Mouse (Mus musculus): Measurements from ENCODE around the gene Cul3. TPM values are rescaled to one million over a fixed set of nuclear protein-coding genes. Genes with fewer than 3 reads are reported as not detected.

Gene Cul3
- 149 TPM for total RNA-seq (2023)

DNA sequence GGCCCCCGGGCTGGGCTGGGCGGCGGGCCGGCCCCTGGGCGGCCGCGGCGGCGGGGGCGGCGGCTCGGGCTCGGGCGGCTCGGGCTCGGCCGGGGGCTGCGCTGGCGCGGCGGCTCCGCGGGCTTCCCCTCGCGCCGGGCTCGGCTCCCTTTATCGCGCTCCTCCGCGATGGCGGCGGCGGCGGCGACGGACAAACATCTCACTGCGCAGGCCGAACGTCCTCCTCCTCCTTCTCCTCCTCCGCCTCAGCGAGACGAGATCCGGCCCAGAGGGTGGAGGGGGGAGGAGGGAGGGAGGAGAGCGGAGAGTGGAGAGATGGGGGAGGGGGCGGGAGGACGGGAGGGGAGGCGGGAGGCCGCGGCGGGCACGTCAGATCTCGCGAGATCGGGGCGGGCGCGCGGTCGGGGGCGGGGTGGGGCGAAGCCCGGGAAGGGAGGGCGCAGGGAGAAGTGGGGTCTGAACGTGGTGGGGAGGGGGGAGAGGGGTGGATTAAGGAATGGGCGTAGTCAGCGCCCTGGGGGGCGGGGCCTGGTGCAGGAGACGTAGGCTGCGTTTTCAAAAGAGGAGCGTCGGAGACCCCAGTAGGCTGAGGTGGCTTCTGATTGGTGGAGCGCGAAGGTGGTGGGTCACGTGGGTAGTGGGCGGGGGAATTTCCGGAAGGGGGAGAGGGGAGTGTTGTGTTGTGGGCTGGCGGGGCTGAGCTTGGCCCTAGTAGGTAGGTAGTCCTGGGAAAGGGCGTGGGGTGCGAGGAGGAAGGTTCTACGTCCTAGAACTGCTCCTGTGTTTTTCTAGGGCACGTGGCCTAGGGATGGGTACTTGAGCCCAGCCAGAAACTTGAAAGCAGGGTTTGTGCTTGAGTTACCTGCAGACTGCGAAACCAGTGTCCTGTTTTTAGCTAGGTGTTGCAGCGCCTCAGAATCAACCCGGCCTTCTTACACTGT, at the start of gene Cul3:
Gene Cul3 (minus strand): TSS at position 45 of the 941 bp plus-strand sequence.

GRCm38 (mm10) chr1:80218268-80218667, 122.0 kb downstream of the Cul3 start, which contains the start of gene Fam124b:
Gene Fam124b, minus strand, starts transcription at chr1:80218473.

Other genes with a start within 250 kb of the Cul3 start
- gene Fam124b, start 122.0 kb downstream of the Cul3 start, total RNA-seq (2023): 0.65 TPM
- gene Gm45261, start 121.0 kb upstream of the Cul3 start, total RNA-seq (2023): not detected

All from CD4-positive naive resting alpha-beta T cell, adult 57 days (primary cell).